Mouse (Mus musculus) forebrain, embryonic 12.5 days (tissue): ENCODE results near the gene Ip6k1. TPM values are rescaled to one million over a fixed set of nuclear protein-coding genes. Genes with fewer than 3 reads are reported as not detected.

Experiments used
- ATAC-seq: fragments of 200-750 bp; cut with Nextera tagmentation; 2 replicates; pipeline ENCODE4 v1.8.0; 2017; ENCODE audit warnings: moderate TSS enrichment; ENCODE audit not compliant: low FRiP score
- H3K27ac ChIP-seq: fragments of 300-500 bp; sonication (generic); 2 replicates; pipeline ENCODE4 v1.5.1; 2016; ENCODE audit warnings: mild to moderate bottlenecking
- H3K27me3 ChIP-seq: fragments of 300-500 bp; sonication (generic); 2 replicates; pipeline ENCODE4 v1.6.1; 2016; ENCODE audit warnings: mild to moderate bottlenecking
- H3K36me3 ChIP-seq: fragments of 300-500 bp; sonication (generic); replicated peaks from 2 replicates; pipeline ENCODE4 v1.6.1; 2016; ENCODE audit warnings: mild to moderate bottlenecking
- H3K4me1 ChIP-seq: fragments of 300-500 bp; sonication (generic); 2 replicates; pipeline ENCODE4 v1.6.1; 2016
- H3K4me2 ChIP-seq: fragments of 300-500 bp; sonication (generic); 2 replicates; pipeline ENCODE4 v1.6.1; 2016; ENCODE audit warnings: mild to moderate bottlenecking, moderate library complexity
- H3K4me3 ChIP-seq: fragments of 300-500 bp; sonication (generic); replicated peaks from 2 replicates; pipeline ENCODE4 v1.5.1; 2016; ENCODE audit warnings: mild to moderate bottlenecking
- H3K9ac ChIP-seq: fragments of 300-500 bp; sonication (generic); 2 replicates; pipeline ENCODE4 v1.6.1; 2016; ENCODE audit warnings: mild to moderate bottlenecking
- H3K9me3 ChIP-seq: fragments of 300-500 bp; sonication (generic); 2 replicates; pipeline ENCODE4 v1.6.1; 2016
- WGBS: fragments of 180-500 bp; shearing (Covaris S2); methylation state at CpG from one replicate; pipeline ENCODE4 v1.1.7; 2016; 5-methylcytosine and 5-hydroxymethylcytosine counted together
- polyA plus RNA-seq: library from polyadenylated mRNA; unstranded; fragments of >200 nt; fragmentation: Nextera tagmentation; extraction: Ambion mirVana; gene quantifications from 2 replicates; pipeline ENCODE4 v1.2.1, GENCODE M21; 2016

Ip6k1 gene
- 82.3 and 88.2 TPM in 2 replicates for polyA plus RNA-seq

DNA sequence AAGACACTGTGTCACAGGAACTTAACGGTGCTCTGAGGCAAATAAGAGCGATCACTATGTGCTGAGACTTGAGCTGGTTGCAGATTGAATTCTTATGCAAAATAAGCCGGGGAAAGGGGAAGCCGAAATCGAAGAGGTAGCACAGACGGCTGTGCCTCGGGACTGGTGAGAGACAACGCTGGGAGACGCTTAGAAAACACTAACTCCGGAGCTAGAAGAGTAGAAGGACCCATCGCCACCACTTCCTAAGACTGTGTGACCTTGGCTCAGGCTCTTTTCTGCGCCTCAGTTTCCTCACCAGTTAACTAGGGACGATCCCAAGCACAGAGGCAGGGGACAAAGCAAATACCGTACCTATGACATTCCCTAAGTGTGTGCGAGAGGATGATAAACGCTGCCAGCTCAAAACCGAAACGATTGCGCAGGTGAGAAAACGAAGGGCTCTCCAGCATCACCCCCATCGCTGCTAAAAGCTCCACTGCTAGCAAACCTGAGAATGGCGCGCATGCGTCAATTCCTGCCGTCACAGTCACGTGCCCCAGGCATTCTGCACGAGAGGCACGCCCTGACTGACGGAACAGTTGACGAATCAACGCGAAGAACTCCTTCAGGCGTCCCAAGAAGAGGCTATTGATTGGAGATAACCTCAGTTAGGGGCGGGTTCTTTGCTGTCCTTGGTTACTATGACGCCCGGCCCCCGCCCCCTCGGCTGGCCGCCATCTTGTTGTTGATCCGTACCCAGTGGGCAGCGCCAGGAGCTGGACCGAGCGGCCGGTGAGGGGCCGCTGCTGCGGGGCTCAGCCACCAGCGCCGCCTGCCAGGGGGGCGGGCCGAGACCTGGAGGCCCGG, at the start of gene Ip6k1:
Ip6k1 (plus strand) TSS at position 580 of the 849 bp plus-strand sequence.
- Histone ChIP-seq H3K4me2 (peak within 1 kb of the TSS; percentile 82), H3K36me3 (no peaks in the 10 kb centered on the region), H3K9ac (peak within 1 kb of the TSS; percentile 93), H3K27ac (peak within 1 kb of the TSS; percentile 95), H3K9me3 (no peaks in the 10 kb centered on the region), H3K4me1 (peaks cover 31% of the 10 kb centered on the region), H3K27me3 (0 out of 2 replicates have a peak, but pooled peaks cover 4% of the 10 kb centered on the region), H3K4me3 (peak within 1 kb of the TSS; percentile 99)
- under 1% methylated on average over 51 of the region's 51 CpGs for WGBS
- ATAC-seq = peak; percentile 100

DNA sequence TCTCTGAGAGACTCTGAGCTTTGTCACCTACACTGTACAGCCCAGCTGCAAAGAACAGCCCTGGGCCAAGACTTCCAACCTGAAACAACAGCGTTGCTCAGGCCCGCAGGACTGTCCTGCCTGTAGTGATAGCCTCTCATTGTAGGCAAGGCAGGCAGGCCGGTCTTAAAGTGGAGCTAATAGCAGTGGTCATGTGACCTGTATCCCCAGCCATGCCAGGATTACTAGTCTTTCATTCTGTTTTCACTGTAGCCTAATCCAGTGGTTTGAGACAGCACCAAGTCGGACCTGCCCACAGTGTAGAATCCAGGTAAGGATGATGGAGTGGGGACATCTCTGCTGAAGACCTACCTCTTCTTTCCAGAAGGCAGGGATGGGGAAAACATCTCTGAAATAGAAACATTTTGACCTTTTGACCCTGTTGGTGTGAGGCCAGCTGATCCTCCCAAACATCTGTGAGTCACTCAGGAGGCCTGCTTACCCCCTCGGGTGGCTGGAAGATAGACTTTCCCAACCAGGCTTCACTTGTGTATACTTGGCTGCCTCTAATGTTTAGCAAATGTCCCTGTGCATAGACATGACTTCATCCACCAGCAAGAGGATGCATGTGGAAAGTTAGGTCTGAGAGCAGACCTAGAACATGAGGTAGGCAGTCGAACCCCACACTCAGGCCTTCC, 46.5 kb upstream of the Ip6k1 start:
- H3K36me3 ChIP-seq = peaks cover 34% of the 10 kb centered on the region
- no peak overlapping the region for H3K4me3 ChIP-seq
- ATAC-seq = no peak
- no peak overlapping the region for H3K27ac ChIP-seq
- H3K4me1 ChIP-seq = peaks cover 16% of the 10 kb centered on the region
- no peaks in the 10 kb centered on the region for H3K27me3 ChIP-seq
- H3K9ac ChIP-seq = no peak overlapping the region
- no peak overlapping the region for H3K4me2 ChIP-seq
- WGBS = 87% methylated on average over 6 of the region's 6 CpGs
- no peaks in the 10 kb centered on the region for H3K9me3 ChIP-seq

DNA sequence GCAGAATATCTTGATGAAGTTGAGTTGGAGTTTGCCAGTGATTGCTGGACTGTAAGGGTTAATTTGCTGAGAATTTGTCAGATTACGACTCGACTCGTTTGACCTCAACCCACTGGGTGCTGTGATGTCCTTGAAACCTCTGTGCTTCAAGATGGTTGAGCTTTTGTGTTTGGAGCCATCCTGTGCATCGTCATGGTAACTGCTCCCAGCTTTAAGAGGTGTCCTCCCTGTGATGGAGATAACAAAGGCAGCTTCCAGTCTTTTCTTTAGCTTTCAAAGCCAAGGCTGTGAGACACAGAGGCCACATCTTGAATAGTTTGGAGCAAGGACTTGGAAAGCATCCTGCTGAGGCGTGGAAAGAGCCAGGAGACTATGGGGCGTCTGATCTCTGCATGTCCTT, 45.2 kb upstream of the Ip6k1 start:
- Histone ChIP-seq H3K9ac (no peak overlapping the region), H3K9me3 (no peaks in the 10 kb centered on the region), H3K36me3 (peaks cover 46% of the 10 kb centered on the region), H3K4me1 (peaks cover 17% of the 10 kb centered on the region), H3K27me3 (no peaks in the 10 kb centered on the region), H3K4me3 (no peak overlapping the region), H3K27ac (no peak overlapping the region), H3K4me2 (no peak overlapping the region)
- 49% methylated on average over 6 of the region's 6 CpGs for WGBS
- no peak for ATAC-seq

GRCm38 (mm10) chr9:107959896-107960295, 42.4 kb upstream of the Ip6k1 start:
- Histone ChIP-seq H3K4me3 (no peak overlapping the region), H3K9ac (no peak overlapping the region), H3K4me2 (no peak overlapping the region), H3K27me3 (no peaks in the 10 kb centered on the region), H3K4me1 (peaks cover 12% of the 10 kb centered on the region), H3K27ac (no peak overlapping the region), H3K36me3 (peaks cover 64% of the 10 kb centered on the region), H3K9me3 (no peaks in the 10 kb centered on the region)
- no peak for ATAC-seq
- 82% methylated on average over 6 of the region's 6 CpGs for WGBS

GRCm38 (mm10) chr9:107960928-107961327, 41.4 kb upstream of the Ip6k1 start:
- no peak for ATAC-seq
- no peak overlapping the region for H3K4me3 ChIP-seq
- H3K4me2 ChIP-seq = no peak overlapping the region
- H3K4me1 ChIP-seq = peaks cover 12% of the 10 kb centered on the region
- H3K27ac ChIP-seq = peak overlapping the region; percentile 3; the same call in 1 of the 2 replicates
- peaks cover 67% of the 10 kb centered on the region for H3K36me3 ChIP-seq
- 86% methylated on average over 4 of the region's 4 CpGs for WGBS
- no peak overlapping the region for H3K9ac ChIP-seq
- H3K9me3 ChIP-seq = no peaks in the 10 kb centered on the region
- H3K27me3 ChIP-seq = no peaks in the 10 kb centered on the region

- 73% methylated on average over 10 of the region's 10 CpGs for WGBS
- Histone ChIP-seq H3K27ac (peak overlapping the region; percentile 48), H3K4me2 (no peak overlapping the region)
Observed at GRCm38 (mm10) chr9:107961351-107961762, 40.9 kb upstream of the Ip6k1 start.

DNA sequence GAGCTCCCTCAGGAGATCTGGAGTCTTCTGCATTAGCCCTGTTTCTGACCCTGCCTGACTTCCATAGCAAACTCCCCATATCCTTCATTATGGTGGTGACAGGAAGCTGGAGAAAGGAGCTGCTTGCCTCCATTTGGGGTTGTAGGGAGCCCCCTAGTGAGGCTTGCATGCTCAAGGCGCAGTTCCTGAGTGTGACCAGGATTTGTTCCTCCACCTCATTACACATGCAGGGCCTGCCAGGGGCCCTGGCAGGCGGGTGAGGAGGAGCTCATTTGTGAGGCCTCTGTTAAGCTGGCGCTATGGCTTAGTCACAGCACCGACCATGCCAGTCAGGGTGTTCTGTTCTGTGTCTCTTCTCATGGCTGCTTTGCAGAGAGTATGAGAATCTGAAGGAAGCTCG, 40.4 kb upstream of the Ip6k1 start:
- H3K9me3 ChIP-seq = no peaks in the 10 kb centered on the region
- H3K4me1 ChIP-seq = peaks cover 12% of the 10 kb centered on the region
- H3K4me3 ChIP-seq = no peak overlapping the region
- 0 out of 2 replicates have a peak, but pooled peaks have one; percentile 30 for ATAC-seq
- peaks cover 69% of the 10 kb centered on the region for H3K36me3 ChIP-seq
- H3K4me2 ChIP-seq = no peak overlapping the region
- WGBS = 46% methylated on average over 5 of the region's 5 CpGs
- no peaks in the 10 kb centered on the region for H3K27me3 ChIP-seq
- H3K27ac ChIP-seq = peak overlapping the region; percentile 50
- no peak overlapping the region for H3K9ac ChIP-seq

More at GRCm38 (mm10) chr9:107961351-107961762, 40.9 kb upstream of the Ip6k1 start:
- Histone ChIP-seq H3K4me3 (no peak overlapping the region), H3K36me3 (peaks cover 69% of the 10 kb centered on the region), H3K27me3 (no peaks in the 10 kb centered on the region), H3K9me3 (no peaks in the 10 kb centered on the region), H3K4me1 (peaks cover 12% of the 10 kb centered on the region), H3K9ac (no peak overlapping the region)
- 0 out of 2 replicates have a peak, but pooled peaks have one; percentile 11 for ATAC-seq

GRCm38 (mm10) chr9:107962916-107963315, 39.4 kb upstream of the Ip6k1 start:
- no peak overlapping the region for H3K4me3 ChIP-seq
- H3K4me2 ChIP-seq = no peak overlapping the region
- H3K27me3 ChIP-seq = no peaks in the 10 kb centered on the region
- no peaks in the 10 kb centered on the region for H3K9me3 ChIP-seq
- 91% methylated on average over 9 of the region's 9 CpGs for WGBS
- H3K4me1 ChIP-seq = peaks cover 12% of the 10 kb centered on the region
- H3K9ac ChIP-seq = no peak overlapping the region
- ATAC-seq = no peak
- H3K36me3 ChIP-seq = peaks cover 63% of the 10 kb centered on the region
- no peak overlapping the region for H3K27ac ChIP-seq

DNA sequence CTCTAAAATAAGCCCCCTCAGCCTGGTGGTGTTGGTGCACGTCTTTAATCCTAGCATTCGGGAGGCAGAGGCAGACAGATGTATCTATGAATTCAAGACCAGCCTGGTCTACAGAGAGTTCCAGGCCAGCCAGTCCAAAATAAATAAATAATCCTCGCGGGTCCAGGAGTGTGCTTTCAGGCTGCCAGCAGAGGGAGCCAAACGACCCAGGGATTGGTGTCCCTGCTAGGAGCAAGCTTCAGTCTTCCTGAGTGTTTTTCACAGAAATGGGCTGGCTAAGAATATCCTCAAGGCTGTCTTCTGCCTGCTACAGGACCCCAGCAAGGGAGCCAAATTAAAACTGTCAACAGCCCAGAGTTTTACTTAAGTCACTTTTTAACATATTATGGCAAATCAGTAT, 38.6 kb upstream of the Ip6k1 start:
- Histone ChIP-seq H3K27ac (no peak overlapping the region), H3K9ac (no peak overlapping the region), H3K9me3 (no peaks in the 10 kb centered on the region), H3K4me1 (peaks cover 12% of the 10 kb centered on the region), H3K4me2 (no peak overlapping the region), H3K27me3 (no peaks in the 10 kb centered on the region), H3K4me3 (no peak overlapping the region), H3K36me3 (peaks cover 63% of the 10 kb centered on the region)
- 0 out of 2 replicates have a peak, but pooled peaks have one; percentile 41 for ATAC-seq
- WGBS = 28% methylated on average over 5 of the region's 5 CpGs

DNA sequence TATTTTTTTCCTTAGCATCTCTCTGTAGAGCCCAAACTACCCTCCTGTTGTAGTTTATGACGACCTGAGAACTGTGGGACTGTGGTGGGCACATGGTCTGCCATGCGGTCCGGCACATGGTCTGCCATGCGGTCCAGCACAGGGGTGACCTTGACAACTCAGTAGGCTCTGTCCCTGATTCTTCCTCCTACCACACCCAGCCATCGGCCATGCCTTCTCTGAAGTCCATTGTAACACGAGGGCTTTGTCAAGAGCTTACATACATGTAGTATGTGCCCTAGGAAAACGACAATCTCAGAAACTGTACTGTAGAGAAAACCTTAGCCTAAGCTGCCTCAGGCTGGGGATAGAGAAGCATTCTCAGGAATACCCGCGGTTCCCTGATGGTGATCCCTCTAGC, 37.6 kb upstream of the Ip6k1 start:
- Histone ChIP-seq H3K27me3 (no peaks in the 10 kb centered on the region), H3K4me3 (no peak overlapping the region), H3K4me1 (peaks cover 12% of the 10 kb centered on the region), H3K4me2 (no peak overlapping the region), H3K9me3 (no peaks in the 10 kb centered on the region), H3K9ac (no peak overlapping the region), H3K36me3 (peaks cover 63% of the 10 kb centered on the region), H3K27ac (no peak overlapping the region)
- WGBS = 93% methylated on average over 9 of the region's 9 CpGs
- ATAC-seq = no peak

DNA sequence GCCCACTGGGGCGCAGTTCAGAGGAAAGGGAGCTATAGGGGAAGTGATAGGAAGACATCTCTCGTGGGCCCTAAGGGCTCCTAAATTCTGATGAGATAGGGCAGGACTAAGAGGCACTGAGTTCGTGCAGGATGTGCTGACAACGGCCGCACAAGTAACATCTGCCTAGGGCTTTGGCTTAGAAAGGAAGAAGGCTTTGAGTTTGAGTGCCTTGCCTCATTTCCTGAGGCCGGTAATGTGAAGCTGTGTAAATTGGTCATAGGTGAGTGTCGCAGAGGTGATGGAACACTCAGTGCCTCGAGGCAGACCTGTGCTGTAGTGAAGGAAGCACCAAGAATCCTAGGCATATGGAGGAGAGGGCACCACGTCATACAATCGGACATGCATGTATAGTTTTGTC, 35.6 kb upstream of the Ip6k1 start:
- no peak overlapping the region for H3K9ac ChIP-seq
- WGBS = 93% methylated on average over 10 of the region's 10 CpGs
- no peaks in the 10 kb centered on the region for H3K27me3 ChIP-seq

GRCm38 (mm10) chr9:107967437-107967836, 34.9 kb upstream of the Ip6k1 start:
- Histone ChIP-seq H3K9me3 (no peaks in the 10 kb centered on the region), H3K36me3 (peaks cover 57% of the 10 kb centered on the region), H3K4me3 (no peak overlapping the region), H3K27ac (no peak overlapping the region), H3K27me3 (no peaks in the 10 kb centered on the region), H3K9ac (no peak overlapping the region), H3K4me1 (no peaks in the 10 kb centered on the region), H3K4me2 (no peak overlapping the region)
- ATAC-seq = no peak
- WGBS = 92% methylated on average over 6 of the region's 6 CpGs

More for the DNA sequence above, 35.6 kb upstream of the Ip6k1 start:
- Histone ChIP-seq H3K27ac (no peak overlapping the region), H3K9me3 (no peaks in the 10 kb centered on the region), H3K4me3 (no peak overlapping the region), H3K36me3 (peaks cover 64% of the 10 kb centered on the region), H3K4me2 (no peak overlapping the region), H3K4me1 (peaks cover 4% of the 10 kb centered on the region; the same call in 1 of the 2 replicates)
- no peak for ATAC-seq
